20 mouse cellular contexts compared by ENCODE assay signal in the genomic region with DNA sequence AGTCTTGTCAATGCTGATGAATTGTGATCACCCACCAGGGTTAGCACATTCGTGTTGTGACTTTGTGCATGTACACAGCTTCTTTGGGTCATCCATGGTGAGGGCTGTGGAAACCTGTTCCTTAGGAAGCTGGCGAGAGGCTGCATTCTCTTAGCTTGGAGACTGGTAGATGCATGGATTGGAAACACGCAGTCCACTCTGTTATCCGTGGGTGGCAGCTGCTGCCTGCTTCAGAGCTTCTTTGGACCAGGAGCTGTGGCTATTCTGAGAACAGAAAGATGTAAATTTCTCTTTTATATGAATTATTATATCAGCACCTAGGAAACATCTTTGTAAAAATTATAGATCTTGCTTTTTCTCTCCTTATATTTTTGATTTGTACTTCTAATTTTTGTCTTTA. TPM values are rescaled to one million over a fixed set of nuclear protein-coding genes. Genes with fewer than 3 reads are reported as not detected.
"Had no signal": no experiment of that assay in that cellular context is flagged by ENCODE, and none has a peak within 500 bp of the region (broad histone marks: within the 10 kb centered on the region; RNA-seq: fewer than 3 reads in every experiment).

No protein-coding gene starts in this region.

- H3K4me1 ChIP-seq: liver, embryonic 15.5 days; midbrain, embryonic 10.5 days; midbrain, embryonic 13.5 days; neural tube, embryonic 13.5 days; neural tube, embryonic 15.5 days had no signal

- H3K36me3 ChIP-seq: liver, embryonic 15.5 days; midbrain, embryonic 10.5 days; midbrain, embryonic 13.5 days; neural tube, embryonic 13.5 days; neural tube, embryonic 15.5 days had no signal

- ATAC-seq: liver, postnatal 0 days; midbrain, embryonic 13.5 days; midbrain, embryonic 16.5 days had no signal

- H3K9ac ChIP-seq: liver, embryonic 15.5 days; liver, postnatal 0 days; lung, embryonic 14.5 days; midbrain, embryonic 13.5 days; neural tube, embryonic 13.5 days; neural tube, embryonic 15.5 days had no signal

- H3K4me2 ChIP-seq: liver, embryonic 15.5 days; lung, embryonic 14.5 days; midbrain, embryonic 13.5 days; neural tube, embryonic 13.5 days; neural tube, embryonic 15.5 days had no signal

- DNase-seq: liver, postnatal 0 days; lung, embryonic 14.5 days; lung, postnatal 10 days; lung, postnatal 4 days; retina, postnatal 1 day; right cerebral cortex, adult 18-20 months; right cerebral cortex, postnatal 25 days; right cerebral cortex, postnatal 4 days; spleen, adult 18-20 months; thymus, adult 2 months; thymus, postnatal 25 days; thymus, postnatal 4 days had no signal

- H3K27ac ChIP-seq: liver, embryonic 15.5 days; midbrain, embryonic 10.5 days; midbrain, embryonic 13.5 days; neural tube, embryonic 13.5 days; neural tube, embryonic 15.5 days had no signal

- H3K4me3 ChIP-seq: liver, embryonic 15.5 days; midbrain, embryonic 10.5 days; midbrain, embryonic 13.5 days; myocyte; neural tube, embryonic 13.5 days; neural tube, embryonic 15.5 days had no signal

- H3K27me3 ChIP-seq: liver, embryonic 15.5 days; midbrain, embryonic 13.5 days; neural tube, embryonic 13.5 days; neural tube, embryonic 15.5 days had no signal

- H3K9me3 ChIP-seq: liver, embryonic 15.5 days; midbrain, embryonic 10.5 days; neural tube, embryonic 13.5 days; neural tube, embryonic 15.5 days had no signal

RNA-seq across cellular contexts. Expression of a gene that starts 15.8 kb away (rescaled TPM):
- polyA plus RNA-seq: myocyte; small intestine, adult 2 months had no signal
